Mouse (Mus musculus): ENCODE measurements at regions not wholly inside any gene's neighbourhood (a gene's known extent, or its start where the extent isn't known, plus 50 kb on each side); places are given as distances from the start of the nearest gene placed in this dataset.

- TF ChIP-seq CTCF (IDR thresholded peaks at IDR 0.05; ENCODE audit: insufficient read depth, low read length) = no peak
- no peak for TF ChIP-seq POLR2A (IDR thresholded peaks at IDR 0.05; ENCODE audit: borderline replicate concordance, extremely low read depth, low read depth, low read length)
Observed at GRCm38 (mm10) chr11:64314997-64315396, 120.1 kb upstream of the Hs3st3a1 start.
